Mouse (Mus musculus) heart, postnatal 14 days (tissue): ENCODE data around the gene Olfr434. TPM values are rescaled to one million over a fixed set of nuclear protein-coding genes. Genes with fewer than 3 reads are reported as not detected.
"Not testable (repeated sequence)": the region's sequence is repeated elsewhere in the genome, so short reads cannot be mapped to it uniquely, and the experiment has no call there.

Source experiments
- DNase-seq, 2 experiments: peaks; one replicate each; pipeline ENCODE4 v3.0.0; 2021 to 2022
- intact Hi-C: fragments of 180-260 bp; cut with DNase I; formaldehyde crosslinking; loops from one replicate; pipeline ENCODE4 v1.15.1; 2025
- long read RNA-seq, 2 experiments: library from polyadenylated mRNA; stranded (forward); transcript quantifications; one replicate each; pipeline ENCODE4 v2.0.0; 2021
- total RNA-seq, 2 experiments: library from RNA; stranded (reverse); gene quantifications; 2 replicates each; pipeline ENCODE4 v1.2.3; 2021

Olfr434 gene
- total RNA-seq, result not detected
- long read RNA-seq, experiment 1, result 0 reads
- long read RNA-seq, experiment 2, result 0 reads

DNA sequence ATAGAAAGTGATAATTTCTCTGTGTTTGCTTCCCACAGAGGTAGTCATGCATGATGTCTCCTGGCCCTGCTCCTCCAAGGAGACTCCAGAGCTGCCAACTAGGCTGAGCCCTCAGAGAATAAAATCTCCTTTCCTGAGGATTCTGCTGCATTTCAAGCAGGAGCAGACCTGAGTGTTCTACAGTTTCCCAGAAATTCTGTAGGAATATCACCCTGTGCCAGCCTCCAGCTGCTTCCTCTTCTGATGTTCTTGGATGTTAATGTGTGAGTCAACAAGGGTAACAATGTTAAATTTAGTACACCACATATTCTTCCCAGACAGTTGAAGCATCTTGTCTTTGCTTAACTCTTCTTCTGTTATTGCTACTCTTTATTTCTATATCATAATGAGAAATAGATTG lies at the start of gene Olfr434:
Gene Olfr434 (plus strand): TSS at position 149 of the 400 bp plus-strand sequence.
- DNase-seq, intact Hi-C loops: not testable (repeated sequence)

- intact Hi-C loops, result no loop called here
- DNase-seq, result no peak
Observed at GRCm38 (mm10) chr6:43167246-43167645, 45.6 kb upstream of the Olfr434 start.

- DNase-seq, result no peak
- intact Hi-C loops, result no loop called here
Observed at GRCm38 (mm10) chr6:43171840-43172239, 41.0 kb upstream of the Olfr434 start, which contains the start of gene Olfr13. Gene Olfr13, plus strand, starts transcription at chr6:43172140.

GRCm38 (mm10) chr6:43178129-43178528 lies 34.7 kb upstream of the Olfr434 start:
- DNase-seq, result no peak
- intact Hi-C loops, result no loop called here

GRCm38 (mm10) chr6:43178584-43179501 lies 34.0 kb upstream of the Olfr434 start:
- no peak for DNase-seq
- intact Hi-C loops, result no loop called here

- intact Hi-C loops, result no loop called here
- DNase-seq, result no peak
Observed at GRCm38 (mm10) chr6:43190986-43191385, 21.8 kb upstream of the Olfr434 start.

- DNase-seq, result no peak
- intact Hi-C loops, result no loop called here
Observed at GRCm38 (mm10) chr6:43196781-43197180, 16.0 kb upstream of the Olfr434 start, which contains the start of gene Olfr435. Gene Olfr435, plus strand, starts transcription at chr6:43197146.

DNA sequence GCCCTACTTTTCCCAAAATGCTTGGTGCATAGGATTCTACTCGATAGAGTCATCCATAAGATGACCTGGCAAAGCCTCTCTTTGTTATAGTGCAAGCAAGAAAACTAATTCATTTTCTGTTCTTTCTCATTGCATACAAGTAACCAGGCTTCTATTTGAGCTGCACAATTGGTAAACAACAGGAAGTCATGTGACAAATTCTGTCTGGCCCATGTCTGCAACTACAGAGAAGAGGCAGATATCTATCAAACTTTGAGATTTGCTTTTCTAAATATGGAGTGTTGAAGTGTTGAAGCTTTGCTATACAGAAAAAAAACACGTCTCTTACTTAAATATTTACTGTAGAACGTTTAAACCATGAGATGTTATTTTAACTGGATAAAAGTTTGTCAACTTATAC lies 14.7 kb upstream of the Olfr434 start:
- intact Hi-C loops, result no loop called here
- no peak for DNase-seq

GRCm38 (mm10) chr6:43202786-43203185 lies 10.0 kb upstream of the Olfr434 start:
- no peak for DNase-seq
- intact Hi-C loops, result no loop called here

GRCm38 (mm10) chr6:43205355-43205754 lies 7.5 kb upstream of the Olfr434 start:
- no peak for DNase-seq
- intact Hi-C loops, result no loop called here

- DNase-seq, intact Hi-C loops: not testable (repeated sequence)
Observed at GRCm38 (mm10) chr6:43231255-43231654, 18.4 kb downstream of the Olfr434 start, which contains the start of gene Olfr47. Gene Olfr47, plus strand, starts transcription at chr6:43231529.

GRCm38 (mm10) chr6:43242061-43242460 lies 29.2 kb downstream of the Olfr434 start:
- DNase-seq, result peak in 1 of 2 experiments; percentile 15
- intact Hi-C loops, result no loop called here

DNA sequence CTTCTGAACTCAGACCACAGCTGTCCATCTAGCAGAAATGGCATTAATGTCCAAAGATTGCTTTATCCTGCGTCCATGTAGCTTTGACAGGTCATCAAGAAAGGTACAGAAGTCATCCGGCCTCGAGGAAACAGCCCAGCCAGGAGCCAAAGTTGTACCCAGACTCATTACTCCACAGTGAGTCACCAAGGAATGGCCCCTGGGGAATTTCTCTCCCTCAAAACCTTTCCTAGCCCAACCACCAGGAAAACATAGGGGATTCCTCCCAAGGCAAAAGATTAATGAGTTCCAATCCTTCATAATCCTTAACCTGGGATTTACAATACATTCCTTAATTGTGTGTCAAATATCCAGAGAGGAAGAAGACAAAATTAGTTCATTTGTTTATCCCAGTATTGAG lies 34.6 kb downstream of the Olfr434 start:
- intact Hi-C loops, result no loop called here
- DNase-seq, result no peak

GRCm38 (mm10) chr6:43252994-43253393 lies 40.2 kb downstream of the Olfr434 start:
- intact Hi-C loops, result no loop called here
- DNase-seq, result no peak

- DNase-seq, result no peak
- intact Hi-C loops, result loop anchor here (1.0 to 2.0 kb wide), 2 partner anchors 24 to 42 kb away; no protein-coding TSS in a partner anchor
Observed at GRCm38 (mm10) chr6:43254193-43254926, 41.5 kb downstream of the Olfr434 start.

DNA sequence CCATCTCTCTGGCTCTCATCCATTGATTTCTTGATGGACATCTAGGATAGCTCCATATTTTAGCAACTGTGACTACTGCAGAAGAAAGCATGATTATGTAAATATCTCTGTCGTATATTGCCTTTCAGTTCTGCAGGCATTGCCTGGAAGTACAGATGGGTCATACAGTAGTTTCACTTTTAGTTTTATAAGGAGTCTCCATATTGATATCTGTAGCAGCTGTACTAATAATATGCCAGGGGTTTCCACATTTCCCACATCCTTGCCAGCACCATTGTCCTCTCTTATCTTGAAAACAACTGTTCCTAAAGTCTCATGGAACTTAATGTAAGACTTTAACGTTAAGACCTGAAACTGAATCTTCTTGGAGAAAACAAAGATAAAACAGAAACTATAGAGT lies 47.9 kb downstream of the Olfr434 start:
- DNase-seq, result no peak
- intact Hi-C loops, result no loop called here

- intact Hi-C loops, result no loop called here
- peak; percentile 58 to 66 for DNase-seq
Observed at GRCm38 (mm10) chr6:43265363-43266041, 52.7 kb downstream of the Olfr434 start, which contains the start of gene Arhgef5. Gene Arhgef5, plus strand, starts transcription at chr6:43265582.

GRCm38 (mm10) chr6:43266356-43266755 lies 53.5 kb downstream of the Olfr434 start:
- peak; percentile 20 to 36 for DNase-seq

More at GRCm38 (mm10) chr6:43266356-43266755, 53.5 kb downstream of the Olfr434 start:
- intact Hi-C loops, result no loop called here
